Mouse (Mus musculus) kidney, embryonic 15.5 days (tissue): Measurements from ENCODE around the gene Gadd45g. TPM values are rescaled to one million over a fixed set of nuclear protein-coding genes. Genes with fewer than 3 reads are reported as not detected.

Experiments
- ATAC-seq: fragments of 200-750 bp; cut with Nextera tagmentation; replicated peaks from 2 replicates; pipeline ENCODE4 v1.8.0; 2017; ENCODE audit warnings: moderate TSS enrichment; ENCODE audit not compliant: low FRiP score
- H3K27ac ChIP-seq: fragments of 300-500 bp; sonication (generic); 2 replicates; pipeline ENCODE4 v1.5.1; 2015; ENCODE audit warnings: mild to moderate bottlenecking, inconsistent platforms
- H3K27me3 ChIP-seq: fragments of 300-500 bp; sonication (generic); 2 replicates; pipeline ENCODE4 v1.6.1; 2015; ENCODE audit warnings: inconsistent platforms
- H3K36me3 ChIP-seq: fragments of 300-500 bp; sonication (generic); 2 replicates; pipeline ENCODE4 v1.6.1; 2015; ENCODE audit warnings: inconsistent platforms
- H3K4me1 ChIP-seq: fragments of 300-500 bp; sonication (generic); 2 replicates; pipeline ENCODE4 v1.6.1; 2015; ENCODE audit warnings: inconsistent platforms
- H3K4me2 ChIP-seq: fragments of 300-500 bp; sonication (generic); 2 replicates; pipeline ENCODE4 v1.6.1; 2015; ENCODE audit warnings: moderate library complexity, mild to moderate bottlenecking, inconsistent platforms
- H3K4me3 ChIP-seq: fragments of 300-500 bp; sonication (generic); replicated peaks from 2 replicates; pipeline ENCODE4 v1.5.1; 2015; ENCODE audit warnings: mild to moderate bottlenecking, inconsistent platforms
- H3K9ac ChIP-seq: fragments of 300-500 bp; sonication (generic); 2 replicates; pipeline ENCODE4 v1.6.1; 2015; ENCODE audit warnings: mild to moderate bottlenecking, inconsistent platforms
- H3K9me3 ChIP-seq: fragments of 300-500 bp; sonication (generic); replicated peaks from 2 replicates; pipeline ENCODE4 v1.6.1; 2016; ENCODE audit warnings: inconsistent platforms
- whole genome bisulfite sequencing: fragments of 180-500 bp; shearing (Covaris S2); methylation state at CpG from one replicate; pipeline ENCODE4 v1.1.7; 2015; ENCODE audit warnings: mixed read lengths; 5-methylcytosine and 5-hydroxymethylcytosine counted together
- polyA plus RNA-seq: library from polyadenylated mRNA; unstranded; fragments of >200 nt; fragmentation: Nextera tagmentation; extraction: Ambion mirVana; gene quantifications from 2 replicates; pipeline ENCODE4 v1.2.1, GENCODE M21; 2015

Gadd45g gene
- polyA plus RNA-seq, 1 experiment from 2014 or later: 40.2 TPM

DNA sequence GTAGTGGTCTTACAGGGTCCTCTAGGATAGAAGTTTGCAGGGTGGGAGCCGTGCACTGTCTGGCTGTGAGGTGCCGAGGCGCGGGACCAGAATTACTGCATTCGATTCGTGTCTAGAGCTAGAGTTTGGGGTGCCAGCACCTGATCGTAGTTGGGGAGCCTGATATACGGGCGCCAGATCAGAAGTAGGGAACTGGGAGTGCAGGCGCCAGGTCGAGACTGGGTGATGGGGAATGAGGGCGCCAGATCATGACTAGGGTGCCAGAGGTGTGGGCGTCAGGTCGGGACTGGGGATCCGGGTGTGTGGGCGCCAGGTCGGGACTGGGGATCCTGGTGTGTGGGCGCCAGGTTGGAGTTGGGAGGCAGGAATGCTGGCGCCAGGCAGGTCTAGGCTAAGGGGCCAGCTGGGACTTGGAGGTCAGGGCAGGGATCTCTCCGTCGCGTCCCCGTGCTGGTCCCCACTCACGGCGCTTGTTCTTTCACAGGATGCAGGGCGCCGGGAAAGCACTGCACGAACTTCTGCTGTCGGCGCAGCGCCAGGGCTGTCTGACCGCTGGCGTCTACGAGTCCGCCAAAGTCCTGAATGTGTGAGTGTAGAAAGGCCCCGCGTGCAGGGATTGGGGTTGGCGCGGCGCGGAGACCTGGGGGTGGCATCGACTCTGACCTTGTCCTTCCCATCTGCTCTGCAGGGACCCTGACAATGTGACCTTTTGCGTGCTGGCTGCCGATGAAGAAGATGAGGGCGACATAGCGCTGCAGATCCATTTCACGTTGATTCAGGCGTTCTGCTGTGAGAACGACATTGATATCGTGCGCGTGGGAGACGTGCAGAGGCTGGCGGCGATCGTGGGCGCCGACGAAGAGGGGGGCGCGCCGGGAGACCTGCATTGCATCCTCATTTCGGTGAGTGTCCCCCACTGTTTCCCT is 653 bp downstream of the Gadd45g start:
- peak overlapping the region; percentile 51 for H3K4me3 ChIP-seq
- H3K27me3 ChIP-seq: peaks cover 11% of the 10 kb centered on the region; the same call in 1 of the 2 replicates
- ATAC-seq: peak; percentile 16
- H3K9me3 ChIP-seq: no peaks in the 10 kb centered on the region
- peaks cover 69% of the 10 kb centered on the region for H3K4me1 ChIP-seq
- WGBS: under 1% methylated on average over 63 of the region's 63 CpGs
- H3K4me2 ChIP-seq: peak overlapping the region; percentile 99
- H3K36me3 ChIP-seq: no peaks in the 10 kb centered on the region
- peak overlapping the region; percentile 49 for H3K9ac ChIP-seq
- peak overlapping the region; percentile 88 for H3K27ac ChIP-seq

- Histone ChIP-seq H3K27me3 (peaks cover 12% of the 10 kb centered on the region; the same call in 1 of the 2 replicates), H3K9me3 (no peaks in the 10 kb centered on the region), H3K4me2 (peak overlapping the region; percentile 99), H3K27ac (peak overlapping the region; percentile 88), H3K4me1 (peaks cover 67% of the 10 kb centered on the region), H3K9ac (peak overlapping the region; percentile 49), H3K36me3 (no peaks in the 10 kb centered on the region), H3K4me3 (peak overlapping the region; percentile 51)
- peak; percentile 24; the same call in 1 of the 2 replicates for ATAC-seq
- under 1% methylated on average over 31 of the region's 31 CpGs for WGBS
Measured at GRCm38 (mm10) chr13:51847979-51848480, 1.6 kb downstream of the Gadd45g start.

DNA sequence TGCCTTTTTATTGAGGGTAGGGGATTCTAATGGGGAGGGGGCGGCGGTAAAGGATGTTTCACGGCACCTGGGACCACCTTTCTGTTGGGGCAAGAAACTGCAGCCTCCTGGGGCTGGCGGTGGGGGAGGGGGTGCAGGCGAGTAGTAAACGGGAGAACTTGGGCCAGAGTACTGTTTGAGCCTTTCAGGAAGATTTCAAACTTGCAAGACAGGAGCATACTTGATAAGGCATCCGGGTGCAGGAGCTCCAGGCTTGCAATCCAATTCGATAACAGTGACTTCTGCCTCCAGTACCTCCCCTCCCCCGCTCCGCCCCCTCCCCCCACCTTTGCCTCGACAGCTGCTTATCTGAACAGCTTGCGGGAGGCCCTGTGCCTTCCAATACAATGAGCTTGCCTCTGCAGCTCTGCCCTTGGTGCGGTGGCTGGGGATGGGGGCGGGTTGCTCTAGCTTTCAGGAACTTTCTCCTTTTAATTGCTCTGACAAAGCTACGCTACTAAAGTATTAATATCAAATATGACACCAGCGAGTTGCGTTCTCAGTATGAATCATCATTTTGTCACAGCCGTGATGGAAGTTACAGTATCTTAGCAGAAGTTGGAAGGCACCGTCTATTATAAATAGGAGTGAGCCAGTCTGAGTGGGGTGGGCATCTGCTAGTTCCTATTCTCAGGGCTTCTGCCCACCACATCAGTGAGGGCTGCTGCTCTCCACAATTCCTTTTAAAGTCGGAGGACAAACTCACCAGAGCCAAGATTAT is 2.2 kb downstream of the Gadd45g start:
- no peaks in the 10 kb centered on the region for H3K36me3 ChIP-seq
- H3K4me3 ChIP-seq: peak overlapping the region; percentile 51
- peaks cover 6% of the 10 kb centered on the region; the same call in 1 of the 2 replicates for H3K27me3 ChIP-seq
- peak overlapping the region; percentile 88 for H3K27ac ChIP-seq
- H3K4me1 ChIP-seq: peaks cover 70% of the 10 kb centered on the region
- peak overlapping the region; percentile 49 for H3K9ac ChIP-seq
- H3K9me3 ChIP-seq: no peaks in the 10 kb centered on the region
- peak overlapping the region; percentile 99 for H3K4me2 ChIP-seq
- ATAC-seq: peak; percentile 13; the same call in 1 of the 2 replicates
- WGBS: 2% methylated on average over 20 of the region's 20 CpGs

DNA sequence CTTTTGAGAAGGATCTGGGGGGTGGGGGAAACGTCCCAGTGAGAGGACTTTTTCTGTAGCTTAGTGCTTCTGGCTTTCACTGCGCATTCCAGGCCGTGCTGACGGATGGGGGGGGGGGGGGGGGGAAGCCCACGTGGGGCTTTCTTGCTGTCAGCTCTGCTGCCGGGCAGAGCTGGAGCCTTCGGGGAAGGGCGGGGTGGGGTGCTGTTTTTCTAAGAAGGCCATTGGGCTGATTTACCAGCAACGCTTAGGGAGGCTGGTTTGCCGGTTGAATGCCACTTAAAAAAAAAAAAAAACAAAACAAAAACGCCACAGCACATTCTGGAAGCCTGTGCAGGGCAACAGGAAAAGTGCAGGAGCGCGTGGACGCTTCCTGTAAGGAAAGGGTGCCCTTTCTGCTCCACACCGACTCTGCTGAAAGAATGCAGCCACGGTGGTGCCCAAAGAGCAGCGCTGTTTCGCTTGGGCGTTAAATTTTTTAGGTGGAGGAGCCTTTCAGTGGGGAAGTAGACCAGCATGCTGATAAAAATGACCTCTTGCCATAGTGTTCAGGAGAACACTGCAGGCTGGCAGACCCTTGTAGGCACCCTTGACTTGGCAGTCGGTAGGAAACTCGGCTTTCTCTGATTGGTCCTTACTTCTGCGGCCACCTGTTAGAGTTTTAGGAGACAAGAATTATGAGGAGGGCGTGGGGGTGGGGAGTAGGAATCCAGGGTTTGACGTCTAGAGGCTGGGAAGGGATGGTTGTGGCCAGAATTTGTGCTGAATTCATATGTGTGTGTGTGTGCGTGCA is 3.0 kb downstream of the Gadd45g start:
- Histone ChIP-seq H3K9ac (no peak overlapping the region), H3K36me3 (no peaks in the 10 kb centered on the region), H3K9me3 (no peaks in the 10 kb centered on the region), H3K4me2 (peak overlapping the region; percentile 99), H3K27me3 (0 out of 2 replicates have a peak, but pooled peaks cover 8% of the 10 kb centered on the region), H3K4me1 (peaks cover 73% of the 10 kb centered on the region), H3K27ac (peak overlapping the region; percentile 88), H3K4me3 (peak overlapping the region; percentile 51)
- 5% methylated on average over 25 of the region's 25 CpGs for WGBS
- ATAC-seq: 0 out of 2 replicates have a peak, but pooled peaks have one; percentile 1

- no peak overlapping the region for H3K4me3 ChIP-seq
- no peak for ATAC-seq
- no peaks in the 10 kb centered on the region for H3K36me3 ChIP-seq
- H3K4me1 ChIP-seq: peaks cover 66% of the 10 kb centered on the region
- WGBS: 89% methylated on average over 1 of the region's 1 CpGs
- H3K27ac ChIP-seq: no peak overlapping the region
- no peak overlapping the region for H3K4me2 ChIP-seq
- 0 out of 2 replicates have a peak, but pooled peaks cover 8% of the 10 kb centered on the region for H3K27me3 ChIP-seq
- no peaks in the 10 kb centered on the region for H3K9me3 ChIP-seq
- H3K9ac ChIP-seq: no peak overlapping the region
Measured at GRCm38 (mm10) chr13:51850565-51850964, 4.1 kb downstream of the Gadd45g start.

- H3K4me2 ChIP-seq: no peak overlapping the region
- H3K4me1 ChIP-seq: peaks cover 51% of the 10 kb centered on the region
- ATAC-seq: no peak
- H3K27me3 ChIP-seq: 0 out of 2 replicates have a peak, but pooled peaks cover 8% of the 10 kb centered on the region
- H3K36me3 ChIP-seq: no peaks in the 10 kb centered on the region
- no peak overlapping the region for H3K4me3 ChIP-seq
- 23% methylated on average over 7 of the region's 7 CpGs for WGBS
- no peaks in the 10 kb centered on the region for H3K9me3 ChIP-seq
- no peak overlapping the region for H3K27ac ChIP-seq
- H3K9ac ChIP-seq: no peak overlapping the region
Measured at GRCm38 (mm10) chr13:51852560-51853190, 6.2 kb downstream of the Gadd45g start.

DNA sequence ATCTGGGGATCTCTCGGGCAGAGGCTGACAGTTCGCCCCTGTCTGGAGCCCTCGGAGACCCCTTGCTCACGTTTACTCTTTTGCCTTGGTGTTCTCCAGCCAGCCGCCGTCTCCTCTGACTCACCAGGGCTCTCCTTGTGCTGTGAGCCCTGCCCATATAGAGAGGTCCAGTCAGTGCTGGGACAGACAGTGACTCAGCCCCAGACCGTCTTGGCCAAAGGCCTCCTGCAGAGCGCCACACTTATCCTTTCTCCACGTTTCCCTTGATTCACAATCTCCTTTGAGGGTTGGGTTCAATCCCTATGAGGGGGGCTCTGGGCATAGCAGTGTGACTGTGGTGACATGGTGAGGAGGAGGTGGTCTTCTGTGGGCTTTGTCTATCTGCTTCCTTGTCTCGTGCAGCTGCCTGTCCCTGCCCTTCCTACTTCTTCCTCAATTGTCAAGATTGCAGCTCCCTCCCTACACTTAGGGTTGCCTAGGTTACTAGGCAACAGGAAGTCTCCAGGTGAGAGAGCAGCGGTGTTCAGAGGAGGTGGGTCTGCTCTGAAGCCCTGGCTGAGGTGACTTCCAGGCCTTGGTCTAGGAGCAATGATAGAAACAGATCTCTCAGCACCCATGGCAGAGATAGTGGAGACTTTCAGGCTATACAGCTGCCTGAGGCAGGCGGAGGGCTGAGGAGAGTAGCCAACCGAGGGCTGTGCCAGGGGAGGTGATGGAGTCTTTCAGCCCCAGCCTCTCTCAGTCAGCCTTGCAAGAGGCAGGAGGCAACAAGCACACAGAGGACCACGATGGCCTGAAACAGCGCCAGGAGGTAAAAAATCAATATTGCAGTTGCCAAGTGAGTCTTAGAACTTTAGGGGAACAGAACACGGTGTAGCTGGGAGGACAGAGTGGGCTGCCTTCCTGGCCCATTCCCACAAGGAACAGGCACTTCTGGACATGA is 7.1 kb downstream of the Gadd45g start:
- Histone ChIP-seq H3K9me3 (no peaks in the 10 kb centered on the region), H3K9ac (no peak overlapping the region)
- WGBS: 33% methylated on average over 16 of the region's 16 CpGs

GRCm38 (mm10) chr13:51855584-51855983 is 9.1 kb downstream of the Gadd45g start:
- 71% methylated on average over 5 of the region's 5 CpGs for WGBS
- Histone ChIP-seq H3K4me3 (no peak overlapping the region), H3K27ac (no peak overlapping the region), H3K27me3 (0 out of 2 replicates have a peak, but pooled peaks cover 8% of the 10 kb centered on the region), H3K36me3 (no peaks in the 10 kb centered on the region), H3K9ac (no peak overlapping the region), H3K4me2 (no peak overlapping the region), H3K4me1 (peaks cover 25% of the 10 kb centered on the region), H3K9me3 (no peaks in the 10 kb centered on the region)
- no peak for ATAC-seq

More for the DNA sequence above, 7.1 kb downstream of the Gadd45g start:
- Histone ChIP-seq H3K27me3 (0 out of 2 replicates have a peak, but pooled peaks cover 8% of the 10 kb centered on the region), H3K4me2 (no peak overlapping the region), H3K4me1 (peaks cover 42% of the 10 kb centered on the region), H3K4me3 (no peak overlapping the region), H3K36me3 (no peaks in the 10 kb centered on the region), H3K27ac (no peak overlapping the region)
- ATAC-seq: peak; percentile 48; the same call in 1 of the 2 replicates

DNA sequence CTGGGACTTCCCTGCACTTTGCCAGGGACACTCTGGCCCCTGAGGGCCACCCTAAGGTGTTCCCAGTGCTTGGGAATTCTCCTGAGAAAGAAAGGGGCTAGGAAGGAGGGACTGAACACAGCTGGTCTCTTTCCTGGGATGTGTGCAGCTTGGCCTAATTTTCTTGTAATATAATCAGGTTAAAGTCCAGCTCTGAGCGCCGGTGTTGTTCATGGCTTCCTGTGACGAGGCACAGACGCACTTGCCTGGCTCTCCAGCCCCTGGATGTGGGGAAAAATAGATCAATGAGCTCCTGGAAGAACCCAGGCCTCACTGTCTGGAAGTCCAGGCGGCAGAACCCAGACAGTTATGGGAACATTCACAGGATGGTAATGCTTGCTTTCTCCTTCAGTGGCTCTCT is 10.7 kb downstream of the Gadd45g start:
- no peak overlapping the region for H3K9ac ChIP-seq
- 35% methylated on average over 5 of the region's 5 CpGs for WGBS
- H3K36me3 ChIP-seq: no peaks in the 10 kb centered on the region
- no peak overlapping the region for H3K4me2 ChIP-seq
- H3K4me1 ChIP-seq: peaks cover 16% of the 10 kb centered on the region
- no peak for ATAC-seq
- H3K27ac ChIP-seq: no peak overlapping the region
- H3K4me3 ChIP-seq: no peak overlapping the region
- 0 out of 2 replicates have a peak, but pooled peaks cover 5% of the 10 kb centered on the region for H3K27me3 ChIP-seq
- no peaks in the 10 kb centered on the region for H3K9me3 ChIP-seq

- Histone ChIP-seq H3K9me3 (no peaks in the 10 kb centered on the region), H3K27ac (no peak overlapping the region), H3K4me3 (no peak overlapping the region), H3K4me1 (peaks cover 5% of the 10 kb centered on the region), H3K9ac (no peak overlapping the region), H3K27me3 (0 out of 2 replicates have a peak, but pooled peaks cover 3% of the 10 kb centered on the region), H3K36me3 (no peaks in the 10 kb centered on the region), H3K4me2 (no peak overlapping the region)
- no peak for ATAC-seq
- 69% methylated on average over 4 of the region's 4 CpGs for WGBS
Measured at GRCm38 (mm10) chr13:51858475-51858874, 12.0 kb downstream of the Gadd45g start.
